Mouse (Mus musculus) bone marrow, adult 2 months (tissue): ENCODE data around the gene Nlgn1.

Source experiments
- CTCF ChIP-seq: fragments of 200-500 bp; IDR thresholded peaks from 2 replicates; pipeline ENCODE4 v1.5.1; 2011; ENCODE audit warnings: low read length, control low read depth; ENCODE audit not compliant: control insufficient read depth, insufficient read depth
- POLR2A ChIP-seq: fragments of 200-500 bp; IDR thresholded peaks from 2 replicates; pipeline ENCODE4 v1.6.1; 2011; ENCODE audit warnings: low read depth, mild to moderate bottlenecking, control low read depth, low read length, borderline replicate concordance; ENCODE audit not compliant: control insufficient read depth

GRCm38 (mm10) chr3:25683696-25684095, 648.6 kb downstream of the Nlgn1 start:
- TF ChIP-seq CTCF (no peak), POLR2A (no peak)
